Mouse (Mus musculus): ENCODE results near the gene Stk32b.

- TF ChIP-seq GATA1 (IDR thresholded peaks at IDR 0.05; ENCODE audit: borderline replicate concordance, low read length) (no peak), FLI1 (IDR thresholded peaks at IDR 0.05; ENCODE audit: low read length) (no peak)
Observed at GRCm38 (mm10) chr5:37655208-37655607, 61.8 kb downstream of the Stk32b start.
